In genomic region chr2:20961295-20961694, GRCm38 (mm10) we compare ENCODE assay signal across 1 mouse cellular context.
TF ChIP-seq lines count a peak whose summit lies in the region.

No protein-coding gene starts in this region.

TF ChIP-seq in CH12.LX, 34 proteins besides CTCF, POLR2A, EP300 and RAD21 (continued from another document):
- no peak for TF ChIP-seq GABPA (IDR thresholded peaks at IDR 0.05; ENCODE audit: insufficient replicate concordance, low read depth, low read length)
- TF ChIP-seq TBP (conservative IDR thresholded peaks at IDR 0.05; ENCODE audit: low read depth, low read length), result no peak
- no peak for TF ChIP-seq USF2 (conservative IDR thresholded peaks at IDR 0.05; ENCODE audit: low read depth, low read length)
